Mouse (Mus musculus) cortical plate, adult 2 months (tissue): ENCODE measurements around the gene Cdh15.

ENCODE experiments used
- CTCF ChIP-seq: fragments of 200-500 bp; IDR thresholded peaks from 2 replicates; pipeline ENCODE4 v1.5.1; 2011; ENCODE audit warnings: mild to moderate bottlenecking, control low read depth, low read length; ENCODE audit not compliant: insufficient read depth; ENCODE audit errors: extremely low read depth
- POLR2A ChIP-seq: fragments of 200-500 bp; IDR thresholded peaks from 2 replicates; pipeline ENCODE4 v1.6.1; 2011; ENCODE audit warnings: mild to moderate bottlenecking, low read length, control low read depth; ENCODE audit not compliant: insufficient read depth; ENCODE audit errors: extremely low read depth

DNA sequence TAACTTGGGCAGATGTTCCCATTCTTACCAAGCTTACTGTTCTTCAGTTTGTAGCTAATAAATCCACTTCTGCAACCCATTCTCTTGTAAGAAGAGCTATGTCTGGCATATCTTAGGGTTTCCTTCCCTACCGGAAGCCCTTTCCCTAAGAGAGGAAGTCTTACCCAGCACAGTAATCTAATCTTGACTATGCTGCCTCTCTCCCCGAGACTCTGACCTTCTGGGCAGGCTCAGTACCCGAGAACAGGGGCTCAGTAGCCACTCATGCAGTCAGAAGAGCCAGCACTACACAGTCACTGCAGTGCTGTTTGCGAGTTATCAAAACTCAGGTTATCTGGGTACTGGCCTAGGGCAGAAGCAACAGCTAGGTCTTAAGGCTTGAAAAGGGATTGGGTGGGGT is 50.3 kb downstream of the Cdh15 start:
- TF ChIP-seq POLR2A = no peak
- no peak for TF ChIP-seq CTCF
